Mouse (Mus musculus) WW6 (cell line): ENCODE measurements around the gene Olfr1432.
"Not testable (repeated sequence)": the region's sequence is repeated elsewhere in the genome, so short reads cannot be mapped to it uniquely, and the experiment has no call there.

Source experiments
- DNase-seq: peaks from one replicate; pipeline ENCODE4 v3.0.0-alpha.2; 2013; ENCODE audit warnings: low read depth, low spot score

Gene Olfr1432

DNA sequence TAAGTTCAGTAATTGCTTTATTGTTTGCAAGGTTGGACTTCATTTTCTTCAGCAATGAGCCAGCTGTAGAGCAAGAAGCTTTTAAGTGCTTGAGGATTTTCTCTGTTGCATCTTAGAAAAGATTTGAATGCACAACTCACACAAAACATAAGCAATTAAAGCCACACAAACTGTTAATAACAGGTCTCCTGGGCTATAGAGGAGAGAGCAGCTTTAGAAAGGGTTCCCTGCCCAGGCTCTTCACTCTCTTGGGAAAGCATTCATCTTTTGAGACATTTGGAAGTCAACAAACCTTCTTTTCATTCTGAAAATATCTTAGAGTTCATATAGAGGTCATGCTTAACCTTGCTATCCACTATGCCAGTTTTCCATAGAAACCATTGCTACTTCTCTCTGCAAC is at the start of gene Olfr1432:
Gene Olfr1432, minus strand, starts transcription at position 101 of the 400 bp plus-strand sequence.
- not testable (repeated sequence) for DNase-seq

DNA sequence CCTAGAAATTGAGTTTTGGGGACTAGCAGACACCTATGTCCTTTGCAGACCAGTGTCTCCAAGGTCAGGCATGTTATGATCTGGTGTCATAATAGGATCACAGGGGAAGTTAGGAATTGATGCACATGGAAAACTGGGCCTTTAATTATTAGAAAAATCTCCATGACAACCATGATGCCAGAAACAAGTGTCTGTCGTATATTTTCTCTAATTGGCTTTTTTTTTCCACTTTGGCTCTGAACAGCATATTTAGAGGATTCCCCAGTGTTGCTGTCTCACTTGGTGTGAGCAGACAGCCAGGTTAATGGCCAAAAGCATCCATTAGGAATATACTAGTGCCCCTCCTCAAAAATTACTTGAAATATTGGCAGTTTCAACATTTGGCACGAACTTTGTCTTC is 47.2 kb upstream of the Olfr1432 start, which contains the start of gene Olfr1434:
Gene Olfr1434, plus strand, starts transcription at position 301 of the 400 bp plus-strand sequence.
- no peak for DNase-seq

GRCm38 (mm10) chr19:12260732-12261131 is 28.3 kb upstream of the Olfr1432 start, which contains the start of gene Olfr235:
Gene Olfr235, plus strand, starts transcription at chr19:12261032.
- DNase-seq: no peak

GRCm38 (mm10) chr19:12241559-12241958 is 9.2 kb upstream of the Olfr1432 start, which contains the start of gene Olfr262:
Gene Olfr262, minus strand, starts transcription at chr19:12241659.
- DNase-seq: no peak

- no peak for DNase-seq
These were observed 32.1 kb downstream of the Olfr1432 start, which contains the start of gene Olfr1431 for GRCm38 (mm10) chr19:12200334-12200733. Gene Olfr1431, plus strand, starts transcription at chr19:12200634.

DNA sequence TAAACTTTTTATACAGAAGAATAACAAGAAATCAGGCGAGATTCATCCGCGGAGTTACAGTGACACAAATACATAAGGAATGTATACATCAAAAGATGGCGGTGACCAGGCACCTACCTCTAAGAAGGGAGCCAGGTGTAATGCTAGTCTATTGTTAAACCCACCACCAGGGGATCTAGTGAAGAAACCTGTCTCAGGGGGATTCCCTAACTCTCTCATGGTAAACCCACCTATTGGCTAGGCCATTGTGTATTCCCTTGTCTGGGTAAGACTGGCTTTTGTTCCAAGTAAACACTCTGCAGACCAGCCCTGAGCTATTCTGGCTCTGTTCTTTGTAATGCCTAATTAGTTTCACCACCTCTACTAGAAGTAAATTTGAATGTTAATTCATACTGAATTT is 33.3 kb downstream of the Olfr1432 start:
- DNase-seq: peak; percentile 46
